Mouse (Mus musculus) C2C12 (cell line): Measurements from ENCODE around the gene Pxmp4.

Experiments used
- CTCF ChIP-seq: IDR thresholded peaks from one replicate; pipeline ENCODE4 v1.5.1; 2011; ENCODE audit not compliant: control insufficient read depth, insufficient read depth, insufficient read length
- MYOD1 ChIP-seq: IDR thresholded peaks from one replicate; pipeline ENCODE4 v1.6.1; 2011; ENCODE audit warnings: low read depth; ENCODE audit not compliant: control insufficient read depth, insufficient read length

DNA sequence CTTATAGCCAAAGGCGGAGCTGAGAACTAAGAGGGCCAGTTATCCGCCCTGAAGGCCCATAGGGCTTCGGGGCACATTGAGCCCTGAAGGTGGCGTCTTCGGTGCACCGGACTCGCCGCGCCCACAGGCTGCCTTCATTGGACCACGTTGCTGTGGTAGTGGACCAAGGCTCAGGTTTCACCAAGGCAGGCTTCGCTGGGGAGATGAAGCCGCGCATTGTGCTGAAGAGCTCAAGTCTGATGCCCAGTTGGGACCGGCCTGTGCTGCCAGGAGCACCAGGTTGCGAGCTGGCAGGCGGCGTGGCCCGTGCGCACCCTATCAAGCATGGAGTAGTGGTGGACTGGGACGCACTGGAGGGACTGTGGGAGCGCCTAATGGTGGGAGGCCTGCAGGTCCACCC lies 51.6 kb downstream of the Pxmp4 start:
- TF ChIP-seq CTCF = no peak
- TF ChIP-seq MYOD1 = no peak
